Mouse (Mus musculus): Measurements from ENCODE around the gene Ogt. TPM values are rescaled to one million over a fixed set of nuclear protein-coding genes. Genes with fewer than 3 reads are reported as not detected.

The Ogt gene
- total and polyA plus RNA-seq, 3 experiments, result 6.1 to 615 (median 173) TPM

DNA sequence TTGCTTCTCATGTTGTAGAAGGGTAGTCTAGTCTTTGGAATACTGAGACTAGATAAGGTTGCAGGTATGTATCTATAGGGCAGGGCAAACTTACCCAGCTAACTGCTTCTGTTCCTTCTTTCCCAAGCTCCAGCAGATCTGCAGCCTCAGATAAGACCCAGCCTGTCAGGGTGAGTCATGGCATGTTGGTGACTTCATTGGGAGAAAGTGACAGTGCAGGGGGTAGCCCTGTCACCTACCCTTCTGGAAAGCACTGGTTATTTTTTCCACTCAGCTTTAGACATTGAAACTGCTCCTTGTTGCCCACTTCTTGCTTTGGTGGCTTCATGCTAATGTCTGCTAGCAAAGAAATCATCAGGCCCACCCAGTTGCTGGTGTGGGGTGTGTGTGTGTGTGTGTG lies 90.2 kb downstream of the Ogt start:
- Histone ChIP-seq H3K27me3 (ENCODE audit: insufficient read depth, low read length) (no peaks in the 10 kb centered on the region), H3K4me3 (ENCODE audit: low read depth, low read length) (no peak overlapping the region), H3K4me1 (ENCODE audit: insufficient read depth, low read depth, low read length) (no peaks in the 10 kb centered on the region), H3K36me3 (replicated peaks) (no peaks in the 10 kb centered on the region), H3K9me3 (replicated peaks) (no peaks in the 10 kb centered on the region)
- TF ChIP-seq TAL1 (conservative IDR thresholded peaks at IDR 0.05; ENCODE audit: low read depth, low read length) (no peak), POLR2AphosphoS5 (IDR thresholded peaks at IDR 0.05; ENCODE audit: insufficient replicate concordance, low read depth, low read length) (no peak), GATA2 (IDR thresholded peaks at IDR 0.05; ENCODE audit: borderline replicate concordance, low read depth, low read length) (no peak), CTCF (IDR thresholded peaks at IDR 0.05; ENCODE audit: low read depth, low read length) (no peak), GATA1 (IDR thresholded peaks at IDR 0.05; ENCODE audit: borderline replicate concordance, low read length) (no peak)
- ATAC-seq (ENCODE audit: extremely low read depth, insufficient number of reproducible peaks, low FRiP score, poor library complexity, severe bottlenecking) (no peak), DNase-seq (ENCODE audit: low spot score) (no peak)

DNA sequence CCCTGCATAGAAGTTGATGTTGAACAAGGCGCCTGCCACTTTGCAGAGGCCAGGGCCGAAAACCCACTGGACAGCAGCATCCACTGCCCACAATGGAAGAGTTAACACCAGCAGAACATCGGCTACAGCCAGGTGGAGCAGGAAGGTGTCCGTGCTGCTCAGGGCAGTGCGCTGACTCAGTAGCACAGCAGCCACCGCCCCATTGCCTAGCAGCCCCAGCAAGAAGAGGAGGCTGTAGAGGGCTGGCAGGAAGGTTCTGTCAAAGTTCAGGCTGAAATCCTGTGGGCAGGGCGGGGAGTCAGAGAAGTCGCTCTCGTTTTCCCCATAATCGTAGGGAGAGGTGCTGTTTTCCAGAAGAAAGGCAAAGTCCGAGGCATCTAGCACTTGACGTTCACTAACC lies 92.8 kb downstream of the Ogt start:
- no peak for TF ChIP-seq GATA1 (IDR thresholded peaks at IDR 0.05; ENCODE audit: borderline replicate concordance, low read length)
- TF ChIP-seq TAL1 (conservative IDR thresholded peaks at IDR 0.05; ENCODE audit: low read depth, low read length), result no peak
- no peak for TF ChIP-seq POLR2AphosphoS5 (IDR thresholded peaks at IDR 0.05; ENCODE audit: insufficient replicate concordance, low read depth, low read length)
- no peak for TF ChIP-seq CTCF (IDR thresholded peaks at IDR 0.05; ENCODE audit: low read depth, low read length)
- TF ChIP-seq GATA2 (IDR thresholded peaks at IDR 0.05; ENCODE audit: borderline replicate concordance, low read depth, low read length), result no peak
- Histone ChIP-seq H3K9me3 (replicated peaks) (no peaks in the 10 kb centered on the region), H3K36me3 (replicated peaks) (no peaks in the 10 kb centered on the region), H3K4me3 (ENCODE audit: low read depth, low read length) (no peak overlapping the region), H3K4me1 (ENCODE audit: insufficient read depth, low read depth, low read length) (no peaks in the 10 kb centered on the region), H3K27me3 (ENCODE audit: insufficient read depth, low read length) (no peaks in the 10 kb centered on the region)
- no peak for DNase-seq (ENCODE audit: low spot score)
- no peak for ATAC-seq (ENCODE audit: extremely low read depth, insufficient number of reproducible peaks, low FRiP score, poor library complexity, severe bottlenecking)

DNA sequence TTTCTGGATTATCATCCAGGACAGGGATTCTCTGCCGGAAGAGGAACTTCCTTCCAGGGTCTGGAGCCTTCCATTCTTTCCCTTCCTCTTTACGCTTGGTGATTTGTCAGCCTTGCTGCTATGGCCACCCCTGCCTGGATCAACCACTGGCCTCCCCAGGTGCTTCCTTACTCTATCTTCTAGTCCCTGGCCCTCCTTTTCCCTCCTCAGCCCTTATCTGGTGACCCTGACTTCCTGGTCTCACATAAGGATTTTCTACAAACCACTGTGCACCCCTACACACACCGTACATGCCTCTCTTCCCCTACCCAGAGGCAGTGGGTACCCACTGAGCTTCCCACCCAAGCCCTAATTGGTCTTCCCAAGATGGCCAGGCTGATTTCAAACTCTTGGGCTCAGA lies 93.4 kb downstream of the Ogt start:
- no peak for ATAC-seq (ENCODE audit: extremely low read depth, insufficient number of reproducible peaks, low FRiP score, poor library complexity, severe bottlenecking)
- Histone ChIP-seq H3K9me3 (replicated peaks) (no peaks in the 10 kb centered on the region), H3K4me1 (ENCODE audit: insufficient read depth, low read depth, low read length) (no peaks in the 10 kb centered on the region), H3K27me3 (ENCODE audit: insufficient read depth, low read length) (no peaks in the 10 kb centered on the region), H3K4me3 (ENCODE audit: low read depth, low read length) (no peak overlapping the region), H3K36me3 (replicated peaks) (no peaks in the 10 kb centered on the region)
- no peak for DNase-seq (ENCODE audit: low spot score)
- TF ChIP-seq GATA2 (IDR thresholded peaks at IDR 0.05; ENCODE audit: borderline replicate concordance, low read depth, low read length) (no peak), CTCF (IDR thresholded peaks at IDR 0.05; ENCODE audit: low read depth, low read length) (no peak), TAL1 (conservative IDR thresholded peaks at IDR 0.05; ENCODE audit: low read depth, low read length) (no peak), POLR2AphosphoS5 (IDR thresholded peaks at IDR 0.05; ENCODE audit: insufficient replicate concordance, low read depth, low read length) (no peak), GATA1 (IDR thresholded peaks at IDR 0.05; ENCODE audit: borderline replicate concordance, low read length) (no peak)

GRCm38 (mm10) chrX:101733828-101734319 lies 94.0 kb downstream of the Ogt start, which contains the start of gene Cxcr3:
Gene Cxcr3 (minus strand): TSS chrX:101734269.
- Histone ChIP-seq H3K4me1 (ENCODE audit: insufficient read depth, low read depth, low read length) (no peaks in the 10 kb centered on the region), H3K9me3 (replicated peaks) (no peaks in the 10 kb centered on the region), H3K4me3 (ENCODE audit: low read depth, low read length) (no peak within 1 kb of the TSS), H3K36me3 (replicated peaks) (no peaks in the 10 kb centered on the region), H3K27me3 (ENCODE audit: insufficient read depth, low read length) (no peaks in the 10 kb centered on the region)
- ATAC-seq (ENCODE audit: extremely low read depth, insufficient number of reproducible peaks, low FRiP score, poor library complexity, severe bottlenecking), result no peak
- no peak for DNase-seq (ENCODE audit: low spot score)
- no peak for TF ChIP-seq TAL1 (conservative IDR thresholded peaks at IDR 0.05; ENCODE audit: low read depth, low read length)
- TF ChIP-seq CTCF (IDR thresholded peaks at IDR 0.05; ENCODE audit: low read depth, low read length), result no peak
- TF ChIP-seq GATA2 (IDR thresholded peaks at IDR 0.05; ENCODE audit: borderline replicate concordance, low read depth, low read length), result no peak
- TF ChIP-seq GATA1 (IDR thresholded peaks at IDR 0.05; ENCODE audit: borderline replicate concordance, low read length), result no peak
- no peak for TF ChIP-seq POLR2AphosphoS5 (IDR thresholded peaks at IDR 0.05; ENCODE audit: insufficient replicate concordance, low read depth, low read length)

Other genes with a start within 250 kb of the Ogt start
- gene Zmym3, start 219.2 kb upstream of the Ogt start, total RNA-seq (2014; fragmentation: Nextera tagmentation), result 68.7 and 83.0 TPM in 2 replicates
- 22.5 and 29.2 TPM in 2 replicates for gene Zmym3, start 219.2 kb upstream of the Ogt start, total RNA-seq (2017)
- 37.7 and 41.7 TPM in 2 replicates for gene Zmym3, start 219.2 kb upstream of the Ogt start, polyA plus RNA-seq (2012)
- gene Nono, start 210.7 kb upstream of the Ogt start, total RNA-seq (2014; fragmentation: Nextera tagmentation), result 573 and 719 TPM in 2 replicates
- gene Nono, start 210.7 kb upstream of the Ogt start, total RNA-seq (2017), result 500 and 525 TPM in 2 replicates
- 54.1 and 100 TPM in 2 replicates for gene Nono, start 210.7 kb upstream of the Ogt start, polyA plus RNA-seq (2012)
- gene Itgb1bp2, start 191.0 kb upstream of the Ogt start, total RNA-seq (2014; fragmentation: Nextera tagmentation), result 2.2 and 5.7 TPM in 2 replicates
- gene Itgb1bp2, start 191.0 kb upstream of the Ogt start, total RNA-seq (2017), result 1.5 and 2.4 TPM in 2 replicates
- gene Itgb1bp2, start 191.0 kb upstream of the Ogt start, polyA plus RNA-seq (2012), result 0.04 and 0.13 TPM in 2 replicates
- 141 and 150 TPM in 2 replicates for gene Taf1, start 107.3 kb upstream of the Ogt start, total RNA-seq (2014; fragmentation: Nextera tagmentation)
- gene Taf1, start 107.3 kb upstream of the Ogt start, total RNA-seq (2017), result 114 and 141 TPM in 2 replicates
- gene Taf1, start 107.3 kb upstream of the Ogt start, polyA plus RNA-seq (2012), result 5.8 and 7.4 TPM in 2 replicates
- not detected in 2 replicates for gene Cxcr3, start 94.2 kb downstream of the Ogt start, total RNA-seq (2014; fragmentation: Nextera tagmentation)
- not detected in 2 replicates for gene Cxcr3, start 94.2 kb downstream of the Ogt start, total RNA-seq (2017)
- gene Cxcr3, start 94.2 kb downstream of the Ogt start, polyA plus RNA-seq (2012), result not detected in 2 replicates
- gene Gm4779, start 154.4 kb downstream of the Ogt start, total RNA-seq (2014; fragmentation: Nextera tagmentation), result not detected in 2 replicates
- not detected in 2 replicates for gene Gm4779, start 154.4 kb downstream of the Ogt start, total RNA-seq (2017)
- not detected in 2 replicates for gene Gm4779, start 154.4 kb downstream of the Ogt start, polyA plus RNA-seq (2012)
- not detected in 2 replicates for gene 8030474K03Rik, start 154.6 kb downstream of the Ogt start, total RNA-seq (2014; fragmentation: Nextera tagmentation)
- not detected in 2 replicates for gene 8030474K03Rik, start 154.6 kb downstream of the Ogt start, total RNA-seq (2017)
- not detected in 2 replicates for gene 8030474K03Rik, start 154.6 kb downstream of the Ogt start, polyA plus RNA-seq (2012)
- not detected in 2 replicates for gene Nhsl2, start 209.3 kb downstream of the Ogt start, total RNA-seq (2014; fragmentation: Nextera tagmentation)
- 0.05 and 0.17 TPM in 2 replicates for gene Nhsl2, start 209.3 kb downstream of the Ogt start, total RNA-seq (2017)
- under 0.01 and 0.02 TPM in 2 replicates for gene Nhsl2, start 209.3 kb downstream of the Ogt start, polyA plus RNA-seq (2012)

All from G1E (cell line).